Mouse (Mus musculus): ENCODE results near the gene Epb41l5.

The Epb41l5 gene

DNA sequence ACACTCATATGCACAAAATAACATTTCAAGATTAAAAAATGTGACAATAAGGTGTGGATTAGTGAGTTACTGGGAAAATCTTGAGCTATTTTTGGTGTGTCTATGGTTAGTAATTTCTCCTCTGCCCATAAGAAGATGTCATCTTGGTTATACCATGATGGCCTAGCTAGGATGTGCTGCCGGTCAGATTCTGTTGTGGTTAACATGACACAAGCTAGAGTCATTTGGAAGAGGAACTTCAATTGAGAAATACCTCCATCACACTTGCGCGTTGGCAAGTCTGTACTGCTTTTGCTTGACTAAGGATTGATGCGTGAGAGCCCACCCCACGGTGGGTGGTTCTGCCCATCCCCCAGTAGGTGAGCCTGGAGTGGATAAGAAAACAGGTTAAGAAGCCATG lies 114.5 kb downstream of the Epb41l5 start:
- in situ Hi-C loops (cut with MboI; ENCODE audit: low sequenced_read_pairs) = no loop called here

DNA sequence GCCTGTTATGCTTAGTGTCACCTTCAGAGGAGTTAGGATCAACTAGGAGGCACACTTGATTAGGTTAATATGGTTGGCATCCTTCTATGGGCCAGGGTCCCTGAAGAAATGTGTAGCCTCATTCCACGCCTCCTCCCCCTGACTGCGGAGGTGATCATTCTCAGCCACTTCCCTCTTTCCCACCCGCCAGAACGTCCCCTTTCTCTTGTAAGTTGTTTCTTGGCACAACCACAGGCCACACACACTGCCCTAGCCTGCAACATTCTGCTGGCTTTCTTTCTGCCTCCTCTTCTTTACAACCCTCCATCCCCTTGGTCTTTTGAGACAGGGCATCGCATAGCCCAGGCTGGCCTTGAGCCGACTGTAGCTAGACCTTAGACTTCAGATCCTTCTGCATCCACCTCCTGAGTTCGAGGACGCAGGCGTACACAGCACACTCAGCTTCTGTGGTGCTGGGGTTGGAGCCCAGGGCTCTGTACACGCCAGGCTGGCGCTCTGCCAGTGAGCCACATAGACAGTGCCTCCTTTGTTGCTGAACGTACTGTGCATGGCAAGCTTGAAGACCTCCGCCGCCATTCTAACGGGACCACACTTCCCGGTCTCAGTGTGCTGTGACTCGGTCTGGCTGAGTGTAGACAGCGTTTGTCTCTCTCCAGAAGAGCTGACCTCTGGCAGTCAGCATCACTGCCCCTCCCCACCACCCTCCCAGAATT lies 115.6 kb downstream of the Epb41l5 start:
- in situ Hi-C loops (cut with MboI; ENCODE audit: low sequenced_read_pairs) = no loop called here

- in situ Hi-C loops (cut with MboI; ENCODE audit: low sequenced_read_pairs) = no loop called here
These were observed 116.6 kb downstream of the Epb41l5 start for GRCm38 (mm10) chr1:119532165-119532564.

DNA sequence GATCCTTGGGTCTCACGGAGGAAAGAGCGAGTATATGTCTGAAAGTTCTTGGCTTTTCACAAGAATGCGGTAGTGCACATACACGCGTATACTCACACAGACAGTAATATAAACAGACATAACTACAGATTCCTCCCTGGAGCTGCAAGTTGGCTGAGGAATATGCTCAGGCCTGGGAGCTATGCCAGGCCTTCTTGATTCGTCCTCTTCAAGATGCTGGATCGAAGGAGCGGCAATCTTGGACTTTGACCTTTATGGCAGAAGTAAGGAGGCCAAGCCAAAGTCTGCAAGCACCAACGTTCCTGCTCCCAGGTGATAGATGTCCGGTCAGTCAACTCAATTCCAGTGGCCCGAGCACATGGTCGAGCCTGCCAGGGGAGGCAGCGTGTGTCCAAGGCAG lies 117.9 kb downstream of the Epb41l5 start:
- in situ Hi-C loops (cut with MboI; ENCODE audit: low sequenced_read_pairs) = no loop called here

- in situ Hi-C loops (cut with MboI; ENCODE audit: low sequenced_read_pairs) = no loop called here
These were observed 122.9 kb downstream of the Epb41l5 start, which contains the start of gene Tmem185b for GRCm38 (mm10) chr1:119525689-119526591. Tmem185b (plus strand) TSS chr1:119526160.

- in situ Hi-C loops (cut with MboI; ENCODE audit: low sequenced_read_pairs) = no loop called here
These were observed 123.8 kb downstream of the Epb41l5 start for GRCm38 (mm10) chr1:119525004-119525444.

- in situ Hi-C loops (cut with MboI; ENCODE audit: low sequenced_read_pairs) = no loop called here
These were observed 125.0 kb downstream of the Epb41l5 start for GRCm38 (mm10) chr1:119523826-119524225.

DNA sequence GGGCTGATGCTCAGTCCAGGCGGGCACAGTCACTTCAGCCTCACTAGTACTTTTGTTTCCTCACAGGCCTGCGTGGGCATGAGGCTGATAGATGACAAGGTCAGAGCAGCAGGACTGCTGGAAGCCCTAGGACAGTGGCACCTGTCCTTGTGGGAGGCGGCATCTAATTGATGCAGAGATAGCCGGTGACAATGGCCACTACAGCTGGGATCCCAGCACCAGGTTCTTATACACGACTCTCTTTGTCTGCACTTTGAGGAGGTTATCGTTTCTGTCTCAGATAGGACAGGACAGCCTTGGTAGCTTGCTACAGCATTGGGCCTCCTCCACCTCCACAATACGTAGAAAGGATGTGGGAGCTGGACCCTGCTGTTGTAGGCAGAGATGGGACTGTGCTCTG lies 125.4 kb downstream of the Epb41l5 start:
- in situ Hi-C loops (cut with MboI; ENCODE audit: low sequenced_read_pairs) = no loop called here

DNA sequence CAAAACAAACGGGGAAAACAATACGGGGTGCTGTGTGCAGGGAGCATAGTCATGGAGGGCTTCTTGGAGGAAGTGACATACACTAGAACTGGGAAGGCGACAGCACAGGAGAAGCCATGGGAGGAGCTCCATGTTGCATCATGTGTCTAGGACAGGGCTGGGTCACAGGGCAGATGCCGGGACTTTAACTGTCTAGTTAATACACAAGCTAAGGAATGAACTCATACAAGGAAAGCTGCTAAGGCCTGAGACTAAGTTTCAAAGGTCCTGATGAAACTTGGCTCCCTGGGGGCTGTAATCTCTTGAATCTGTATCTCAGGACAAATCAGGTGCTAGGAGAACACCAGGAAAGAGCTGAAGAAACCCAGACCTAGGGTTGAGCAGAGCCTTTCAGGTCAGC lies 126.1 kb downstream of the Epb41l5 start:
- in situ Hi-C loops (cut with MboI; ENCODE audit: low sequenced_read_pairs) = no loop called here

GRCm38 (mm10) chr1:119521681-119522080 lies 127.1 kb downstream of the Epb41l5 start:
- in situ Hi-C loops (cut with MboI; ENCODE audit: low sequenced_read_pairs) = no loop called here

DNA sequence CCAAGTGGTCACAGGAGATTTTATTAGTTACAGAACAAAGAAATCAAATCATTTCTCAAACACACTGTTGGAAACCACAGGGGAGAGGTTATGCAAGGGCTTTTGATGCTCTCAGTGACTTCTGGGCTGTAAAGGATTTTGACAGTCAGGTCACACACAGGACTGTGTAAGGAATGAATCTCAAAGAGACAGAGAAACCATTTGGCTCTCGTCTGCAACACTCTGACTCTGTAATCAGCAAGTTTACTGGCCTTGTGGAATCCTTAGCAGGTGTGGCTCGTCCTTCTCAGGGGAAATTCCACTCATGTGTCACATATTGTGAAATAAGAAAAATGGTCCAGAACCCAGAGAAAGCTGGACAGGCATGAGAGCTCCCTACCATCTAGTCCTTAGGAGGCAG lies 127.8 kb downstream of the Epb41l5 start:
- in situ Hi-C loops (cut with MboI; ENCODE audit: low sequenced_read_pairs) = no loop called here

DNA sequence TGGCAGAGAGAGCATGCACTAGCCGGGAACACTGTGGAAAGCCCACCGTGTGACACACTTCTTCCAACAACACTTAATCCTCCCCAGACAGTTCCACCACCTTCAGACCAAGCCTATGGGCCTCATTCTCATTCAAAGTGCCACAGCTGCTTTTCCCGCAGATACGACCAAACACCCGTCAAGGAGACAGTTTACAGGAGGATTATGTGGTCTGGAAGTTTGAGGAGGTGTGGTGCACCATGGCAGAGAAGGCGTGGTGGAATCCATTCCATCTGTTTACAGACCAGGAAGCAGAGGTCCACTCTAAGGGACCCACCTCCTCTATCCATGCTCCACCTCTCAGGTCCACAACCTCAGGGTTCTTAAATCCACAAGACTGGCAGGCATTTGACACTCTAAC lies 129.5 kb downstream of the Epb41l5 start:
- in situ Hi-C loops (cut with MboI; ENCODE audit: low sequenced_read_pairs) = no loop called here

GRCm38 (mm10) chr1:119518786-119519185 lies 130.0 kb downstream of the Epb41l5 start:
- in situ Hi-C loops (cut with MboI; ENCODE audit: low sequenced_read_pairs) = no loop called here

DNA sequence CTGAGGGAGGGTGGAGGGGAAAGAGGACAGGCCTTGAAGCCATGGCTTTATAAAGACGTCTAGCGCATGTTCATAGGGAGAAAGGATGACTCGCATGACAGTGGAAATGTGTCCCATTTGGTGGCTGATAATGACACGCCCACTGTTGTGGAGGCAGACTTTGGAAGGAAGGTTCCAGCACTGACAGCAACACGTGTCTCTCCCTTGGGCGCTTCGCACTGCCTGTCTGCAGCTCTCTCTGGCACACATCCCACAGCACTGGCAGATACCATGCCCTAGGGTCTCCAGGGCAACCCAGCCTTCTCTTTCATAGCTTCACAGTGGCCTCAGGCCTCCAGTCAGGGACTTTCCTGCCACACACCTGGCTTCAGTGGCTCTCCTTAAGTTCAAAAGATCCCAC lies 130.7 kb downstream of the Epb41l5 start:
- in situ Hi-C loops (cut with MboI; ENCODE audit: low sequenced_read_pairs) = no loop called here

DNA sequence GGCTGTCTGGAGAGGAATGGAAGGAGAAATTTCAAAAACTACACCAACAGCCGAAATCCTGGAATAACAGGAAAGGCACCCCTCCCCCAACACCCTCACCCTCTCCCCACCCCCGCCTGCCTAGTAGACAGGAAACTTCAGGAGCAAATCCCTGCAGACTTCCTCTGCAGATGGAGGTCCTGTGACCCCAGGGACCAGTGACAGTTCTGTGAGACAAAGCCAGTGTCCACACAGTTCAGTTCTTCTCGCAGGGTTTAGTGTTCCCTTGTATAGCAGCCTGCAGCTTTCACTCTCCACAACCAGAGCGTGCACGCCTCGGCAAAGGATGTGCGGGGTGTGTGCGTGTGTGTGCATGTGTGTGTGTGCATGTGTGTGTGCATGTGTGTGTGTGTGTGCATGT lies 137.9 kb downstream of the Epb41l5 start:
- in situ Hi-C loops (cut with MboI; ENCODE audit: low sequenced_read_pairs) = no loop called here

DNA sequence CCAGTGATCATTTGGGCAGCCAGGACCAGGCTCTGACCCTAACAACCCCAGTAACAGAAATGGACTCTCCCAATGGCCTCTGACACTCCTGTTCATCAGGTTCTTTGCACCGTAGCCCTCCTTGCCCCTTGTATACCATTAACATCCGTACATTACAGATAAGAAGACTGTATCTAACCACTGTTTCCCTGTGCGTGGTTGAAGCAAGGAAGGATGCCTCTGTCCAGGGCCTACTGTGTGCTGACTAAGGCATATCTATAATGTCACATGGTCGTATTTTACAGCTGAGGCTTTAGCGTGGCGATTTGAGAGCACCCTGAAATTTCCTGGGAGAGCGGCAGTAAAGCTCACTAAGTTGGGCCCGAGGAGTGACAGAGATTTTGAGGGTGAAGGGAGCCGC lies 138.4 kb downstream of the Epb41l5 start:
- in situ Hi-C loops (cut with MboI; ENCODE audit: low sequenced_read_pairs) = no loop called here

GRCm38 (mm10) chr1:119509474-119509873 lies 139.3 kb downstream of the Epb41l5 start:
- in situ Hi-C loops (cut with MboI; ENCODE audit: low sequenced_read_pairs) = no loop called here

- in situ Hi-C loops (cut with MboI; ENCODE audit: low sequenced_read_pairs) = no loop called here
These were observed 140.3 kb downstream of the Epb41l5 start for GRCm38 (mm10) chr1:119508548-119508947.

- in situ Hi-C loops (cut with MboI; ENCODE audit: low sequenced_read_pairs) = no loop called here
These were observed 142.8 kb downstream of the Epb41l5 start for GRCm38 (mm10) chr1:119505951-119506350.

DNA sequence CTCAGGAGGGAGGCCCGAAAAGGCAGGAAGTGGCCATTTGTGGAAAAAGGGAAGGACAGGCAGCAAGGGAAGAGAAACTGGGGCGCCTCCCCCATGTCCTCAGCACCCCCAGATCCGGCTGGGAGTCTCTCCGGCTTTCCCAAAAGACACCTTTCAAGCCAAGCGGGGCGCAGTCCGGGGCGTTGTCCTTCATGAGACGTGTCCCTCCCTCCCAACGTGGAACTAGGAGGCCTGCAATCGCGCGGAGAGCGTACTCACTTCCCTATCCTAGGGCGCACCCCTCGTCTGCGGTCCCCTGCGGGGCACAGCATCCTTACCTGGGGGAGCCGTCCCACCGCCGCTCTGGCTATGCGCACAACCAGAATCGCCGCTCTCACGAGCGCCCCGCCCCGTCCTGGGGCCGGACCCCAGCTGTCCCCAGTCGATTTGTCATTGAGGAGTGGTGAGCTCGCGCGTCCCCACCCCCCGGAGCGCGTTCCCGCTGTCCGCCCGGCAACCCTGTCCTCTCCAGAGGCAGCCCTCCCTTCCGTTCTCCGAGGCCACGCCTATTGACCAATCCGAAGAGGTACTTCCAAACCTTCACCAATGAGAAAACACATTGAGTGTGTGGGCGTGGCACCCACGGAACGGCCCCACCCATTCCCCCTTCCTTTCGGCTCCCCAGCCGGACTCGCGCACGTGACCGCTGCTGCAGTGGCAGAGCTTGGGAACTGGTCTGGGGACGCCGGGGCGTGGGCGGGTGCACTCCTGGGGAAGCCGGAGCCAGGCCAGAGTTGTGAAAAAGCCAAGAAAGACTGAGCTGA lies 144.3 kb downstream of the Epb41l5 start, which contains the start of gene Ralb:
Ralb (minus strand) TSS at position 535 of the 803 bp plus-strand sequence.
- in situ Hi-C loops (cut with MboI; ENCODE audit: low sequenced_read_pairs) = no loop called here

DNA sequence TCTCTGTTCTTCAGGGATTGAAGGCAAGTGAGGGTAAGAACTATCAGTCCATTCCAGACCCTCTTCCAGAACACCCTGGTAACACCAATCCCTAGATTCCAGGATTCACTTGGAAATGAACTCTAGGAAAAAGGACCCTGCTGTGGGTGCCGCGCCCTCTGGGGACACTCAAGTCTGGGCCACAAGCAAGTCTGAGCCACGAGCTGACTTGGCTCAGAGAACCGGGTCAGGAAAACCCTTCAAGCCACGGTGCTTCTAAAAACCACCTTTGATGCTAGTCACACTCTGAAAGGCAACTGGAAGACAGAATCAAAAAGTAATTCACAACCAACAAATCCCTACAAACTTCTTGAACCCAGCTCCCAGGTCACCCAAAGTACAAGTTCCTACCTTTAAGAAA lies 145.0 kb downstream of the Epb41l5 start:
- in situ Hi-C loops (cut with MboI; ENCODE audit: low sequenced_read_pairs) = no loop called here

Data from CH12F3 (cell line).